Mouse (Mus musculus) c-Kit-negative CD71-positive TER-119-positive erythroid progenitor cells, embryonic 14.5 days (primary cell): ENCODE measurements at regions not wholly inside any gene's neighbourhood (a gene's known extent, or its start where the extent isn't known, plus 50 kb on each side); places are given as distances from the start of the nearest gene placed in this dataset.

Source experiments
- DNase-seq: peaks from one replicate; pipeline ENCODE4 v3.0.0-alpha.2; 2013; ENCODE audit warnings: low read depth, low spot score

DNA sequence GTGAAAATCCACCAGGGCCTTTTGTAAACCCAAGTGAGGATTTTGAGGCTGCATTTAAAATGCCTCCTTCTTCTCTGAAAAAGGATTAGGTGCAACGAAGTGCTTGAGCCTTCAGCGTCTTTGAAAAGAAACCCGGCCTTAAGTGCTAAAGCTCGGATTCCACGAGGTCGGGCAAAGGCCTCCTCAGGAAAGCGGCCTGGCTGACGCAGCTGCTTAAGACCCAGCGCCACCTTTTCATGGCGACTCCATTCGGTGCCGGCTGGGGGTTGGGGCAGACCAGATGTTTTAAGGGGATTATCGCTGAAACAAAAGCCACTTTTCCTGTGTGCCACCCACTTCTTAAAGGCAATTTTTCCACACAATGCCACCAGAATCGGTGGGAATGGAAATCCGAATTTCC, 61.6 kb upstream of the 4932438H23Rik start:
- no peak for DNase-seq

DNA sequence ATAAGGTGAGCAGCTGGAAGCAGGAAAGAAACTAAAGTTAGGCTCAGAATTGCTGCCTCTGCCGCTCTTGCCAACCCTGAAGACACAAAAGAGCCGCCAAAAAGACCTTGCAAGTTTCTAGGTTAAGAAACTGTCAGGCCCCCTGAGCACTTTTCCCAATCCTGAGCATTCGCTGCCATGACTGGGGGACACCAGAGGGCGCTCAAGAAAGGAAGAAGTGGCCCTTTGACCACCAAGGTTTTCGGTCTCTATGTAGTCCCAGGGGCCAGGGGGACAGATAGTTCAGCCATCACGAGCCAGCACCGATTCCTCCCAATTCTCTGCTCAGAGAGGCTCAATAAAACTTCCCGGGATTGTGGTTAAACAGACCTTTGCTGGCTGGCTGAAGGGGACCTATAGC, 64.6 kb upstream of the Olig2 start:
- no peak for DNase-seq

- no peak for DNase-seq
Measured at GRCm38 (mm10) chr16:91161616-91162015, 63.6 kb upstream of the Olig2 start.

GRCm38 (mm10) chr16:91162381-91162780, 62.9 kb upstream of the Olig2 start:
- no peak for DNase-seq

DNA sequence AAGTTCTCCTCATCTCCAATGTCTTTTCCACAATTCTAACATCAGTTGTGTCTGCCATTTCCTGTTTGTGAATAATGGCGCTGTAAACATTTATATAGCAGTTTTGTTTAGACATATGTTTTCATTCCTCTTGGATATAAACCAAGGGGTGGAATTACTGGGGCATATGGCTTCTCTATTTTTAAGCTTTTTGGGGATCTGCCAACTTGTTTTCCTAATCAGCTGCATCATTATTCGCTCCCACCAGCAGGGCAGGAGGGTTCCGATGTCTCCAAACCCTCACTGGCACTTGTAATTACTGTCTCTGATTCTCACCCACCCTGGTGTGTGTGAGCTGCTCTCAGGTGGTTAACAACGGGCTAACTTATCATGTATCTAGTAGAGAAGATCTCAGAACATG, 59.4 kb upstream of the Olig2 start:
- DNase-seq = no peak

GRCm38 (mm10) chr16:91166866-91167265, 58.4 kb upstream of the Olig2 start:
- DNase-seq = peak; percentile 9

- no peak for DNase-seq
Measured at GRCm38 (mm10) chr16:91168398-91168797, 56.9 kb upstream of the Olig2 start.

- no peak for DNase-seq
Measured at GRCm38 (mm10) chr16:91169829-91170228, 55.4 kb upstream of the Olig2 start.

GRCm38 (mm10) chr16:91171911-91172440, 53.3 kb upstream of the Olig2 start:
- no peak for DNase-seq

- no peak for DNase-seq
Measured at GRCm38 (mm10) chr16:91172510-91172909, 52.7 kb upstream of the Olig2 start.

GRCm38 (mm10) chr16:91173241-91173640, 52.0 kb upstream of the Olig2 start:
- no peak for DNase-seq

GRCm38 (mm10) chr16:91173870-91174278, 51.4 kb upstream of the Olig2 start:
- no peak for DNase-seq

DNA sequence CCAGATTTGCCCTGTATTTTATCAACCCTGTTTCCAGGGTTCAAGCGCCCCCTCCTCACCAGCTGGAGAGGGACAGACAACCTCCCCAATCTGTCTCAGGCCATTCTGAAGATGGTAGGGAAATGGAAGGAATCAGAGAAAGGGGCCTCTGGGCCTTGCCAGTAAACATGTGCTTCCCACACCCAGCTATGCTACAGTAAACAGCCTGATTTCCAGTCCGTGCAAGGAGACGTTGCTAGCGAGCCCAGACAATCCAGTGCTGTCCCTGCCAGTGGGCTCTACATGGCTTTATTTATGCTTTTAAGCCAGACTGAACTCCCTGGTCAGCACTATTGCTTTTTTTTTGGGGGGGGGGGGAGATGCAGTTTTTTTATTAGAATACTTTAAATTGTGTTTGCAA, 50.9 kb upstream of the Olig2 start:
- no peak for DNase-seq
